Mouse (Mus musculus) MN1 (cell line): ENCODE measurements around the gene Slc5a1.

Experiments used
- DNase-seq: peaks from one replicate; pipeline ENCODE4 v3.0.0-alpha.2; 2016; ENCODE audit warnings: low spot score

The Slc5a1 gene

DNA sequence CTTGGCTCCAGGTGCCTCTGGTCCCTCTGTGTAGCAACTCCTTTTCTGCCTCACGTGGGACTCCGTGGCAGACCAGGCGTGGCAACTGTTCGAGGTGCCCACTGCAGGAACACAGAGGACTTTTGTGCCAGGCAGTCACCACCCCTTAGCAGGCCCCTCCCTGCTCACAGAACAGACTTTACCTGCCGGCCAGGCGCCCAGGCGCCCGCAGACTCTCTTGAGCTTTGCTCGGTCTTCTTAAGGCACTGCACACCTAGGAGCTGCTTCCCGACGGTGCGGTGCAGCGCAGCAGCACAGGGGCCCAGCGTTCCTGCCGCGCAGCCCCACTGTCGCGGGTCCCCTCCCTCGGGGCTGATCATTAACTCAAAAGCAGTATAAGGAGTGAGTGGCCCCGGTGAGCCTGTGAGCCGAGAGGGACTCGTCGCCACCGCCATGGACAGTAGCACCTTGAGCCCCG is at the start of gene Slc5a1:
TSS of gene Slc5a1 (plus strand) at position 195 of the 457 bp plus-strand sequence.
- no peak for DNase-seq

DNA sequence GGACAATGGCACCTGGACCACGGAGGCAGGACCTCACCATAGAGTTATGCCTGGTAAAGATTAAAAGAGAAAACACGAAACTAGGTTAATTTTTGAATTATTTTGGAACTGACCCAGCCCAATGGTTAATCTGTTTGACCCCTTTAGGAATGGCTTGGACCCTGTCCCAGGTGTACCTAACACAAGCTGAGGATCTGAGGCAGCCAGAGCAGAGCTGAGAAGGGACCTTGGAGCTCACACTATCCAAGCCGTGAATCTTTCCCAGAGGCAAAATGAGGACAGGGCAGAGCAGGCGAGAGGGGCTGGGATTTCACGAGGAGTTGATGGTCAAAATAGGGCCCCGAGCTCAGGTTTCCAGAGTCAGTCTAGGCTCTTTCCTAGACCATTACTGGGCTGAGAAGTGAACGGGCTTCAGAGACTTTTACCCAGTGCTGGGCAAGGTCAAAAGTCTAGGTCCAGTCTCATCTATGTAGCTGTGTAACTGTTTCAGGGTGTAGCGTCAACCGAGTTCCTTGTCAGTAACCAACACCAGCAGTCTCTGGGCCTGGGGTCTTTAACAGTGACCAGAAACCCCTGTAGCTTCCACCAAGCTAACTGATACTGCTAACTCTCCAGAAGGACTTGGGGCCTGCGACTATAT is 47.8 kb upstream of the Slc5a1 start:
- no peak for DNase-seq

DNA sequence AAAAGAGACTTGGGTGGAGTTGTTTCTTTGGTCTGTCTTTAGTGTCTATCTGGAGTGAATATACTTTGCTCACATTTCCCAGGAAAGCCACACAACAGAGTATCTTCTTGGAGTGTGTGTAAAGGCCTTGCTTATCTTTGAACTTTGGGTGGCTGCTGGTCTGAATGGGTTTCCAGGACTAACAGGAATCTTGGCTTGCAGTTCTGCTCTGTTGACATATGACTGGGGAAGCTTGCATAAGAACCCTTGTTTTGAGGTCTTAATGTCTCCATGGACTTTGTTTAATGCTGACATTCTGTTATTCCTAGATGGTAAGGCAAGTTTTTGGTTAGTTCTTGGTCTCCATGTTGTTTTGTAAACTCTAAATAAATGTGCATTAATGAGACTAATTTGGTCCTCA is 33.9 kb upstream of the Slc5a1 start:
- DNase-seq: no peak

DNA sequence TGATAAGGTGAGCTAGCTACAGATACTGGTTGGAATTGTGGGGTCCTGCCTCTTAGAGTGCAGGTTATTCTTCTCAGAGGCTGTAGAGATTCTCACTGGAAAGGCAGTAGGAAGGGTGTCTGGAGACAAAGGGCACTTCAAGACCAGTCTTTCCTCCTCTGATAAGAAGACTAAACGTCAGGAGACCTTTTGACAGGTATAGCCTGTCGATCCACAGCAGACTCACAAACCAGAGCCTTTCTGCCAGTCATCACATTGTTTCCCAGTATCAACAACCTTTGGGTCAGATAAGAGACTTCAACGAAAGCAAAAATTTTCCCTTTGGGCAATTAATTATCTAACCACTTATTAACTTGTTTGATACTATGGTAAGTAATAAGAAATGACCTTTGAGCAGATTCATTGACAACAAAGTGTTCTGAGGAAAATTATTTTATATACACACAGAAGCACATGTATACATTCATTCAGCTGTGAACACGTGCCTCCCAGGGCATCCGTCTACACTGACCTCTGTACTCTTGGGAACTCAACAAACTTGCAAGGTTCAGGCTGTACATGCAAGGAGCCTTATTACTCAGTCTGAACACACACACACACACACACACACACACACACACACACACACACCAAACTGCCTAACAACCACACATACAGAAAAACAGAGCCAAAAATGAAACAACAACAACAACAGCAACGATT is 27.4 kb upstream of the Slc5a1 start:
- no peak for DNase-seq

DNA sequence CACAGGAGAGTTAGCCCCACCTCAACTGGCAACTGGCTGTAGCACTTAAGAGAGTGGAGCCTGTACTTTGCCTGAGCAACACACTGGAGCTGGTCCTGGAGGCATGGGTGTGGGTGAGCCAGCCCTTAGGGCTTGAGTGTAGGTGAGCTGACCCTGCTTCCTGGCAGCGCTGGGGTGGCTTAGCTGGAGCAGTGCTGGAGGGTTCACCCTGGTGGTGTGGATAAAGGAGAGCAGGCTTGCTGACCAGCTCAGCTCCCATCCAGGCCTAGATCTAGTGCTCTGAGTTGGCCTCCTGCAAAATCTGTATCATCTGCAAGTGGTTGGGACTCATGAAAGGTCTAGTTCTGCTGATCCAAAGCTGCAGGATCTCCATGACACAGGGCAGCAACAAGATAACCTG is 21.1 kb upstream of the Slc5a1 start:
- no peak for DNase-seq

DNA sequence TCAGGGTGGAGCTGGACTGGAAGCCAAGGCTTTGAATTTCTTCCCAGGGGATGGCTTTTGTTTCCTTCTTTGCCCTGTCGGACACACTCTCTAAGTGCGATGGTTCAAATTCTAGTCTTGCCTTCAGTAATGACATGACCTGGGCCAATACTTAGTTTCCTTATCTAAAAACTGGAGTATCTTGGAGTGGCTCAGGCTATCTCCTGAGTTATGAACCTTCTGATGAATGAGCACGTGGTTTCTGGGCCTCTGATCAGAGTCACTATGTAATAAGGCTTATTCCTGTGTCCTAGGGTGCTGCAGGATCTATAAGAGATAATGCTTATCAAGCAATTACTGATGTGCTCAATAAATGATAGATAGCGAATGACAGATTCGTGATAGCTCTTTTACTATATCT is 19.4 kb upstream of the Slc5a1 start:
- DNase-seq: no peak

DNA sequence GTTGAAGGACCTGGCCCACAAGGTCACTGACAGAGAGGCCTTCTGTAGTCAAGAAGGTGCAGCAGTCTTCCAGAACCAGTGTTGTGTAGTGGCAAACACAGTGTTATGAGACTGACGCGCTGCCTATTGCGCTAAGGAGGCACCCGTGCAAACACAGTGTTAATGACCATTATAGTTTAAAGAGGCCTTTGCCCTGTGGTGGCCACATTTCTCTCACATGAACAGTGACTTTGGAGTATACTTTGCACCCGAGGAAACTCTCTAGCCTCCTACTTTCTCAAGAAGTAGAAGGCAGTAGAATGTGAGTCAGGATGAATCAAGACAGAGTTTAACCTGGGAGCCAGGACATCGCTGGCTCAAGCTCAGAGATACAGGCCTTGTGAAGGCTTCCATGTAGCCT is 12.7 kb upstream of the Slc5a1 start:
- no peak for DNase-seq

DNA sequence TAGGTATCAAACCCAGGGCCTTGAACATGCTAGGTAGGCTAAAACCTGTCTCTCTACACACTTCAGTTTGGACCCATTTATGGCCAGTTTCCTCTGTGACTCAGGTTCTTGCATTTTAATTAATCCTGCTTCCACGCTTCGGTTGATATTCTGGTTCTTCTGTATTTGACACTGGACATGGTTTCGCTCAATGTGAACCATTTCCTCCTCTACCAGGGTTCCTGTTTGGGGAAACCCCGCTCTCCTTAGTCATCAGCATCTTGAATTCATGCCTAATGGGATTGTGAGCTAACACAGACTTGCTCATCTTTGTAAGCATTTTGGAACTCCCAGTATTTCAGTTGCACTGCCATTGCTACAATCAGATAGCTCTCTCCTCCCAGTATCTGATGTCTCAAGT is 8.7 kb upstream of the Slc5a1 start:
- no peak for DNase-seq

DNA sequence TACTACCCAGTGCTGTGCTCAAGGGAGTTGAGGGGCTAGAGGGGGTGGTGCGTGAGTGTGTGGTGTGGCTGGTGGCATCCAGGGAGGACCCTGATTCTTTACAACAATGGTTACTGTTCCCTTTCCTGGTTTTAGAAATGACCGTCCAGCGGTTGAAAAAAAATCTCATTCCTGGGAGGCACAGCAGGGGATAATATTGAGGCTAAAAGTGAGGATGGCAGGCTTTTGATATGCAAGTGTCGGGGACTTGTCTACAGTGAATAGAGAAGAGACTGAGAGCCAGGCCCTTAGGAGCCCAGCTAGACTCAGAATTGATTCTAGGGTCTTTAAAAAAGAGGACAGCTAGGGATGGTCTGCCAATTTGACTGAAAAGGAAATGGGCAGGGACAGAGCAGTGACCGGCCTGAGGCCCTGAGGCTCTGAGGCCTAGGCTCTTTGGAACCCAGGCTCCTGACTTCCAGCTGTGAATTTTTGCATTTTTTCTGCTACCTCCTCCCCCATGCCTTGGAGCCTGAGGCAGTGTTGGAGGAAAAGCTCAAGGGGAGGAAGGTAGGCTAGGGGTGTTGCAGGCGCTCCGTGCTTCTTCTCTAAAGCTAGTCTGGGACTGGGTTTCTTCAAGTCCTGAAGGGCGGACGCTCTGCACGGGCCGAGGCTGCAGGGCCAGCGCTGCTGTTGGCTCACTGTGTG is 1.5 kb upstream of the Slc5a1 start:
- DNase-seq: no peak

DNA sequence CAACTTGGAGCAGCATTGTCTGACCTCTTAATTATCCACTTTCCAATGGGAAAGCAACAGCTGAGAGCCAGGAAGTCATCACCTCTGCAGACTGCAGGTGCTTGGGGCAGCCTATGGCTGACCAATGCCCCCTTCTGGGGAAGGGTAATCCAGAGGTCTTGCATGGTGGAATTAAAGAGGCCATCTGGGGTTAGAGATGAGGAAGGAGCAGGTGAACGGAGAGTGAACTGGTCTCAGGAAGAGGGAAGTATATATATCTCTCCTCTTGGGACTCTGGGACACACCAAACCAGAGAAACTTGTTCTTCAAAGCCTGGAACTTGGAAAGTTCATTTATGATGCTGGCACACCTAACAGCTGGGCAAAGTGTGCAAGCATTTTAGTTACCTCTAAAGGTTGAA is 857 bp downstream of the Slc5a1 start:
- no peak for DNase-seq

DNA sequence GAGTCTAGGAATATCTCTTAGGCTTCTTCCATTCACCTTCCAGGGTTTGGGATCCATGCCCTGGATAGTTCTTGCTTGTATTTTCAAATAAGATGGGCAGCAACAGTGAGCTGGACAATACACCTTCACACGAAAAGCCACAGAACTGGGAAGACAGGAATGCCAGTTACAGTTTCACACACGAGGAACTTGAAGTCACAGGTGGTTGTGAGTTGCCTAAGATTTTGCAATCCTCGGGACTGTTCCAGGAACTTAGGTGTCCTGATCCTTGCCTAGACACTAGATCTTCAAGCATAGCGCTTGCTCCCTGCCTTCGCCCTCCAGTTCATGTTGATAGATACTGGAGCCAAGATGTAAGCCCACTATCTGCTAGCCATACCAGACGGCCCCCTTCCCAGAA is 1.6 kb downstream of the Slc5a1 start:
- DNase-seq: no peak

DNA sequence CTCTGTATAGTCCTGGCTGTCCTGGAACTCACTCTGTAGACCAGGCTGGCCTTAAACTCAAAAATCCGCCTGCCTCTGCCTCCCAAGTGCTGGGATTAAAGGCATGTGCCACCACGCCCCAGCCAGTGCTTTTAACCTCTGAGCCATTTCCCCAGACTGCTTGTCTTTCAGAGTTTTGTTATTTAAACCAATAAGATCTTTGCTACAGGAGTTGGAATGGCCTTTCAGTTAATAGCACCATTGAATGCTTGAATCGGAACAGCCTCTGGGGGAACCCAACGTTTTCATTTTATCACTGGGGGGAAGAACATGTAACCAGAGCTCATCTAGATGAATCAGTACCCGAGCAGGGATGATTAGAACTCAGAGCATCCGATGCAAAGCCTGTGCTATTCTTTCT is 3.0 kb downstream of the Slc5a1 start:
- no peak for DNase-seq

DNA sequence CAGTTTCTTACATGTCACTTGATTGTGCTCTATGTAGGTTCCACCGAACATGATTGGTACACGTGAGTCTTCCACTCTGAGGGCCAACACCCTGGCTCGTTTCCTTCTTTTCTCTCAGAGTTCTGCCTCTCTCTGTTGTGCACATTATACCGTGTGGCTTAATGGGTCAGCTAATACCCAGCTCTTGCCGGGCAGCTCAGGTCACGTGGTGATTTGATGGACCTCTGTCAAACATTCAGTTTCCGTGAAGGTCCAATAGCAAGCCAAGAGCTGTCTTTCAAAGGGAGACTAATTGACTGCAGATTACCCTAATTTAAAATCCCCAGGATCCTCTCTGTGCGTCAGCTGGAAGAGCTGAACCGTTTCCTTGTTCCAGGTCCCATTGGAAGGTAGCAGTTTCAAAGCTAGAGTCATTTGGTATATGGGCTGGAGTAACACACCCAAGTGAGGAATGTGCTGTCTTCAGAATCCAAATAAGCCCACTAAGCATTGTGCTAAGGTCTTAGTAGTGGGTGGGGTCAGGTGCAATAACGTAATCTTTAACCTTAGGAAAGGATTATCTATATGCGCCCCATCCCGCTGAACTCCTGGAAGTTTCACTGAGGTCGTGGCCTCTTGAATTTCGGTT is 3.9 kb downstream of the Slc5a1 start:
- DNase-seq: no peak

DNA sequence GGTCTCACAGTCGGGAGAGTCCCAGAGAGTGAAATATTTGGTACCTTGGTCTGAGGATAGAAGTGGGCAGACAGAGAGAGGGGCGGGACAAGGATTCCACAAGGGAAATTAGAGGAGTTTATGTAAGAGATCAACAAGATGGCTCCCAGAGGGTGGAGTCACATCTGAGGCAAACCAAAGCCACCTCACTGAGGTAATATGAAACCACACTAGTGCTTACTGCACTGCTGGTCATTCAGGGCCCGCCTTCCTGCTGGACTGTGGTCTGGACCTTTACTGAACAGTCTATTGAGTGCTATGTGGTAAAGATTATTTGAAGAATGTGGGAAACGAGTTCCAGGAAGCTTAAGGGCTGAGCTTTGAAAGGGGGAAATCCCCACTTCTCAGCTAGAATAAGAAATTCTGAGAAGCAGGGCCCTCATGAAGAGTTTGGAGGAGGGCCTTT is 17.9 kb downstream of the Slc5a1 start:
- DNase-seq: no peak

DNA sequence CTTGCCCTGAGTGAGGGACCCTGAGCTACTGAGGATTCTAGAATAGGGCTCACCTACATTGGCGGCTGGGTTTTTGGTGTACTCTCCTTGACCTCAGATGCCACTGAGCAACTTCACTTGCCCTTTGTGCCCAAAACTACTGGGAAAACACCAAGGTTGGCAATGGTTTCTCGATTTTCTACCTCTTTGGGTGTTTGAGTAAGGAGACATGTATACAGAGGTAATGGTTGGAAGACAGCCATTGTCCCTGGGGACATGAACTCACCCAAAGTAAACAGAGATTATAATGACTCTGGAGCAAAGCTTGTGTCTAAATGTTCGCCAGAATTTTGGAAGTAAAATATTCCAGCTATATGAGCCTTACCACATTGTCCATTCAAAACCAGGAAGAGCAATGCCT is 19.6 kb downstream of the Slc5a1 start:
- no peak for DNase-seq

DNA sequence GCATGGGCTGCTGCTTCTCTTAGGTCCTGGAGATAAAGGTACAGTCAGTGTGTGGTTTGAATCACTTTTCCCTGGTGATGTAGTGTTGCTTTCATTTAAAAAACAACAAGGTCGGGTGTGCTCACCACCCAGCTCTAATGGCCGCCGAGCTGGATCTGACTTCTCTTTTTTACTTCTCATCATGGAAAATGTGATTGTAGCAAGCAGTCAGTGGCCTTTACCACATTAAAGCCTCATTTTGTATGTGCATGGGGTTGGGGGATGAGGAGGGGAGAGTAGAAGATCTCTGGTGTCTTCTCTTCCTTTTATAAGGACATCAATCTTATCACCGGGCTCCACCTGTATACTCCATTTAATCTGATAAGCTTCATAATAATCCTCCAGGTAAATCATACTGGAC is 21.3 kb downstream of the Slc5a1 start:
- DNase-seq: no peak

DNA sequence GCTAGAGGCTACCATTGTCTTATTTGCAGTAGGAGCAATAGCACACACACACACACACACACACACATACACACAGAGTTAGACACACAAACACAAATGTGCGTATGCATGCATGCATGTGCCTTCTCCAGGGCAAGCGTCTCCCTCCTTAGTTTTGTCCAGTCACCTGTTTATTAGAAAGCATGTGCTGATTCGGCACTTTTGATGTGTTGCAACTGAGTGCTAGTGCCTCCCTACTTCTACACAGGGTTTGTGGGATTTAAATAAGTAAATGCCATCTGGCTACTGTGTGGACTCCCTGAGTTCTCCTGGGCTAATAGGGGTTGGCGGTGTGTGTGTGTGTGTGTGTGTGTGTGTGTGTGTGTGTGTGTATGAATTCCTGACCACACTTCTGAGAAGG is 30.1 kb downstream of the Slc5a1 start:
- no peak for DNase-seq

DNA sequence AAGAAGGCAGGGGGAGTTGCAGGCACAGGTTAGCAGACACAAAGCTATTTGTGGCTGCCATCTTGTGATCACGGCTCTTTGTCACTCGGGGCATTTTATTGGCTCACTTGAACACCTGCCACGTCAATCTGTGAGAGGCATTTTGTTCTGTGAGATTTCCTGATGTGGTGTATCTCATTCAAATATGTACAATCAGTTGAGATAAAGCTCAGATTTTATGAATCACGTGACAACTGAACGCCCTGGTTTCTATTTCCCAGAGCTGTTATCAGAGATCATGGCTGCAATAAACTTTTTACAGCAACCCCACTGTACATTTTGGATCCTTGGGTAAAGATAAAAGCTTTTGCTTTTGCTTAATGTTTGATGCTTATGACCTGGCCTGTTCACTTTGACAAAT is 31.6 kb downstream of the Slc5a1 start:
- no peak for DNase-seq

DNA sequence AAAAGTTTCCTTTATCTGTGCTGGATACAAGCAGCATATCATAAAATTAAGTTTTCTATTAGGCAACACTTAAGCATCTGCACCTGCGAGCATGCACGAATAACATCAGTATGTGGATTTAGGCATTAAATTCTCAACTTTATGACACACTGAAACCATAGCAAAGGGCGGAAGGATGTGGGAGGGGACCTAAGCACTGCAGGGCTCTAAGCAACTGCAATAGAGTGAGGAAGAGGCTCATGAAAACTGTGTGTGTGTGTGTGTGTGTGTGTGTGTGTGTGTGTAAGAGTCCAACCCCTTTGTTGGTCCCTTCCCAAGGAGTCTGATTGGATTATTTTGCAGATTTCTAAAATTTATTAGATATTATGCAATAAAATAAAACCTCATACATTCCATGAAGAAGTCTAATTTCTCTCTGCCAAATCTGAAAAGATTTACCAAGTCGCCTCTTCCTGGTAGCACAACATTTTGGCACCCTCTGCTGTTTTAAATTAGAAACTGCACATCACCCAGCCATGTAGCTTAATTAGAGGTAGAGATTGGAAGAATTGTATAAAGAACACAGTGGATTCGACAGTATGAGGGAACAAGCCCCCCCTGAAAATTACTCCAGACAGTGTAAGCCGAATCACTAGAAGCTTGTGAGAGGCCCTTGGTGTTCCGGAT is 38.9 kb downstream of the Slc5a1 start:
- DNase-seq: peak; percentile 73

DNA sequence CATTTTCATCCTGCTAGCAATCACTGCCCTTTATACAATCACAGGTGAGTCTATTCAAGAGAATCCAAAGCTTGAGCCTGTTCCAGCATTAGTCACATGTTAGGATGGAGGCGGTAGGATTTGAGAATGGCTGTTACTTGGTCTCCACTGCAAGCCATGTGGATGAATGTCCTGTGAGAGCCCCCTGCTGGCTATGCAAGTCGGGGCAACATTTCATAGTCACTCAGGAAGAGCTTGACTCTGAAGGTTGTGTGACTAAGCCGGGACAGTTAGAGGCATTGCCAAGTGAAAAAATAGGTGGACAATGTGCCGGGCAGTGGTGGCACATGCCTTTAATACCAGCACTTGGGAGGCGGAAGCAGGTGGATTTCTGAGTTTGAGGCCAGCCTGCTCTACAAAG is 40.0 kb downstream of the Slc5a1 start:
- peak; percentile 51 for DNase-seq

DNA sequence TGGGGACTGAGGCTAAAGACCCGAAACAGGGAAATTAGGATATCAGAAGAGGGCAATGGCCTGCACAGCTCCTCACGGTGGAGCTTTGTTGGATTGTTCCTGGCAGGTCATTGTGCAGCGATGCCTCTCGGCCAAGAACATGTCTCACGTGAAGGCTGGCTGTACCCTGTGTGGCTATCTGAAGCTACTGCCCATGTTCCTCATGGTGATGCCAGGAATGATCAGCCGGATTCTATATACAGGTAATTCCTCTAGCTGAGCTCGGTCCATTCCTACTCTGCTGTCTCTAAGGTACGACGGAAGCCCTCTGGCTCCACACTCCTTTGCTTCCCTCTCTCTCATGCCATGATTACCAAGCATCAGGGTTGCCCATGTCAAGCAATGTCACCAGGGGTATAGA is 42.8 kb downstream of the Slc5a1 start:
- DNase-seq: no peak

DNA sequence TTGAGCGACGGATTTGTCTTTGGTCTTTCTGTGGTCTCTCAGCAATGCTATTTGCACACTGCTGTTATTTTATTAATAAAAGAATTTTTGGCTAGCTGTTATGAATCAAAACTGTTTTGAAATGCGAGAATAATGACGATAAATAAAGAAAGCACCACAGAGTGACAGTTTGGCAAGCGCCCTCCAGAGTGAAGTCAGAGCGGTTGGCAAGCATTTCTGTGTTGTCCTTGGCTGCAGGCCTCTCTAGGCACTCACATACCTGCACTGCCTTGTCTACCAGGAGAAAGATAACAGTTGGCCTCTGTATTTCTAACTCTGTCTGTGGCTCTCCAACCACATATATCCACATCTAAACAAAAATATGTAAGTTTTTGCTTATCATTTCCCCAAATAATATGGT is 43.7 kb downstream of the Slc5a1 start:
- DNase-seq: no peak
